Mouse (Mus musculus): ENCODE data around the gene Ercc5. TPM values are rescaled to one million over a fixed set of nuclear protein-coding genes. Genes with fewer than 3 reads are reported as not detected.

Gene Ercc5
- 4.7 and 5.1 TPM in 2 replicates for polyA plus RNA-seq (2012; rRNA removed)

DNA sequence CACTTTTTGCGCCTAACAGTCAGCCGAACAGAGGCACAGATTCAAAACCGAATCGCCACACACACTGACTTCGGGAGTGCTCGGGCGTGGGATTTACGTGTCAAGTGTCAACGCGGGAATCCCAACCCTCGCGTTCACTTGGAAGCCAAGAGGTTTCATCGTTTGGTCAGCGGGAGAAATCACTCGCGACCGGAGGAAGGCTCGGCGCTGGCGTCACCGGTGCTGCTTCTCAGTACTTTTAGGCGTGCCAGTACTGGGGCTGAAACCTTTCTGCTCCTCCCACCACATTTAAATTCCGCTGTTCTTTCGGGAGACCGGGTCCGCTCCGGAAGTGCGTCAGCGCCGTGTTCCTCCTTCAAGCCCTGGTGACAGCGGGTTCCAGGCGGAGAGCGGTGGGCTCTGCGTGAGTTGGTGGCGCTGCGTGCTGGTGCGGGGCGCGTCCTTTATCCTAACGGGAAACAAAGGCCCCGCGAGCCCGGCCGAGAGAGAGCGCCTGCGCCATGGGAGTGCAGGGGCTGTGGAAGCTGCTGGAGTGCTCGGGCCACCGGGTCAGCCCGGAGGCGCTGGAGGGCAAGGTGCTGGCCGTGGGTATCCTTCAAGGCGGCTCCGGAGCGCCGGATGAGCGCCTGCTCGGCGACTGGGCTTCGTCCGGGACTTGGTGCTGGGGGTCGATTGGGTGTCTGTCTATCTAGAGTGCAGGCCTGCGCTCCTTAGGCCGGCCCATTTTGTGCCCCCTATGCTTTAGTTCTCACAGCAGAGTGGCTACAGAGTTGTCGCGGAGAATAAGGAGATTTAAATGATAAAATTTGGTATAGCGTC lies at the start of gene Ercc5:
TSS of gene Ercc5 (plus strand) at position 182 of the 819 bp plus-strand sequence.

DNA sequence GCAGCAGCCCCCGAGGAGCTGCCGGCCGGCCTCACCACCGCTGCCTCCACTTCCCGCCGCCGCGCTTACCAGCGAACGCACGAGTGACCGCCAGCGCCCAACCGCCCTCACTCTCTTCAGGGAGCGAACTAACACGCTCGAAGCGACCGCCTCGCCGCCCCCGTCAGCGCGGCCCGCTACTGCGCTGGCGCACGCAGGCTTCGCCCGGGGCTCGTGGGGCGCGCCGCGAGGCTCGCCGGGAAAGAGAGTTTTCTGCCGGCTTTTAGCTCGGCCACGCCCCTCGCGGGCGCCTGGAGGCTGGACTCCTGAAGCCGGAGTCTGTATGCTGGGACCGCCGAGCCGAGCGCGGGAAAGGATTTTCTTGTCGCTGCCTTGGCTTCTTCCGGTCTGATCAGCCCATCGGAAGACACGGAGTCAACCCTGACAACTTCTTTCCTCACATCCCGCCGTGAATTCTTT lies 45.3 kb upstream of the Ercc5 start, which contains the start of gene Tex30:
TSS of gene Tex30 (minus strand) at position 183 of the 459 bp plus-strand sequence.

DNA sequence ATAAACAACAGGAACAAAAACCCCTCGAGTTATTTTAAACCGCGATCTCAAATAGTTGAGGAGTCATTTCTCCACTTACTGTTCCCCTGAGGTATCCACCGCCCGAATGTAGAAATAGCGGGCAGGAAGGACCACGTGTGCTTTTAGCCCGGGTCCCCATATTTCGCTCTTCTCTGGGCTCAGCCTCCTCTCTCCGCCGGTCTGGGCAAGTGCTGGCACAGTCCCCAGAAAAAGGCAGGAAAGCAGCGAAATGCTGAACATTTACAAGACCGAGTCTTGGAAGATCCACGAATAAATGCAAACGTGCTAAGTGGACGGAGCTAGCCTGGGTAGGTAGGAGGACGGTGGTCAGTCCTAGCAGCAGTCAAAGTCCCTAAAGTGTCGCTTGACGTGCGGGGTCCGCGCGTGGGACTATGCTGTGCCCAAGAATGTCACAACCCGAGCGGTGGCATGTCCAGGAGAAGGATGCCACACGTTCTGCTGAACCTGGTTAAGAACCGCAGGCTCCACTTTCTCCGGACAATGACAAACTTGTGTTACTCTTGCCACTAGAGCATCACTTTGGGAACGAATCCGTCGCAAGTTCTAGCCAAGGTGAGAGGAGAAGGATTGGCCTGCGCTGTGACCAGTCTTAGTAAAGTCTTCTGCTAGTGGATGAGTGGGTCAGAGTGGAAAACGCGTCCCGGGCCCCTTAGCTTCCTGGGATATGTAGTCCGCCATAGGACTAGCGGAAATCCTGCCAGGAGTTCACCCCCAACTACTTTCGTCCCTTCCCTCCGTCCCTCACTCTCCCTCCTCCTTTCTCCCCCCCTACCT lies 29.1 kb upstream of the Ercc5 start, which contains the start of the genes Kdelc1 and Bivm:
TSS of gene Kdelc1 (minus strand) at position 570 of the 816 bp plus-strand sequence.
TSS of gene Bivm (plus strand) at position 719 of the 816 bp plus-strand sequence.

DNA sequence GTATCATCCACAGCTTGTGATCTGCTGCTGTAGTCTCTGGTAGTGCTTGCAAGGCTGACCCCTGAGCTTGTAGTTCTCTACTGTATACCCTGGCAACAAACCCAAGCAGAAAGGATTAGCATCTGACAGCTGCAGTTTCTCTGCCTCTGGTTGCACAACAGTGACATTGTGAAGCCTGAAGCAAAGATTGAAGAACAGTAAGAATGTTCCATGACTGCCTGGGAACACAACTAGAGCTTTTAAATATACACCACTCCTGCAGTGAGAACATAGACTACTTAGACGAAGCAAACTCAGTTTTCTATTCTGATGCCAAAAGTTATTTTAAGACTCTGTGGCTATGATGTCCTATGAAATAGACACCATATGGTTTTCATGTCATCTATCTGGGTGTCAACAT lies 71.3 kb downstream of the Ercc5 start, which contains the start of gene Mettl21e:
TSS of gene Mettl21e (minus strand) at position 86 of the 400 bp plus-strand sequence.

Other genes with a start within 250 kb of the Ercc5 start
- gene Tpp2, start 214.1 kb upstream of the Ercc5 start, polyA plus RNA-seq (2012; rRNA removed): 11.3 and 11.9 TPM in 2 replicates
- gene Mettl21c, start 127.7 kb upstream of the Ercc5 start, polyA plus RNA-seq (2012; rRNA removed): 0.02 and 0.03 TPM in 2 replicates
- 0.35 and 0.41 TPM in 2 replicates for gene Gm8251, start 85.8 kb upstream of the Ercc5 start, polyA plus RNA-seq (2012; rRNA removed)
- 22.9 and 25.3 TPM in 2 replicates for gene Tex30, start 45.3 kb upstream of the Ercc5 start, polyA plus RNA-seq (2012; rRNA removed)
- 10.0 and 11.7 TPM in 2 replicates for gene Kdelc1, start 28.9 kb upstream of the Ercc5 start, polyA plus RNA-seq (2012; rRNA removed)
- 2.3 and 2.6 TPM in 2 replicates for gene Bivm, start 28.8 kb upstream of the Ercc5 start, polyA plus RNA-seq (2012; rRNA removed)
- not detected in 2 replicates for gene Mettl21e, start 71.2 kb downstream of the Ercc5 start, polyA plus RNA-seq (2012; rRNA removed)

Measured in liver, embryonic 14 days (tissue).